Mouse (Mus musculus): Measurements from ENCODE around the gene Hmx1. TPM values are rescaled to one million over a fixed set of nuclear protein-coding genes. Genes with fewer than 3 reads are reported as not detected.

Hmx1 gene
- total RNA-seq, 2 experiments from 2014 or later, result not detected

GRCm38 (mm10) chr5:35397642-35398309, 8.9 kb downstream of the Hmx1 start:
- ATAC-seq (replicated peaks; ENCODE audit: poor library complexity, severe bottlenecking), result no peak

- ATAC-seq (replicated peaks; ENCODE audit: poor library complexity, severe bottlenecking), result no peak
Measured at GRCm38 (mm10) chr5:35398310-35398910, 9.5 kb downstream of the Hmx1 start.

- ATAC-seq (replicated peaks; ENCODE audit: poor library complexity, severe bottlenecking), result no peak
Measured at GRCm38 (mm10) chr5:35399061-35399460, 10.2 kb downstream of the Hmx1 start.

GRCm38 (mm10) chr5:35399704-35400320, 10.9 kb downstream of the Hmx1 start:
- ATAC-seq (replicated peaks; ENCODE audit: poor library complexity, severe bottlenecking), result no peak

- ATAC-seq (replicated peaks; ENCODE audit: poor library complexity, severe bottlenecking), result no peak
Measured at GRCm38 (mm10) chr5:35401240-35401639, 12.3 kb downstream of the Hmx1 start.

GRCm38 (mm10) chr5:35407411-35407930, 18.6 kb downstream of the Hmx1 start:
- no peak for ATAC-seq (replicated peaks; ENCODE audit: poor library complexity, severe bottlenecking)

- ATAC-seq (replicated peaks; ENCODE audit: poor library complexity, severe bottlenecking), result no peak
Measured at GRCm38 (mm10) chr5:35411028-35411427, 22.1 kb downstream of the Hmx1 start.

- no peak for ATAC-seq (replicated peaks; ENCODE audit: poor library complexity, severe bottlenecking)
Measured at GRCm38 (mm10) chr5:35412833-35413232, 23.9 kb downstream of the Hmx1 start.

- no peak for ATAC-seq (replicated peaks; ENCODE audit: poor library complexity, severe bottlenecking)
Measured at GRCm38 (mm10) chr5:35417707-35418106, 28.8 kb downstream of the Hmx1 start.

- no peak for ATAC-seq (replicated peaks; ENCODE audit: poor library complexity, severe bottlenecking)
Measured at GRCm38 (mm10) chr5:35421622-35422021, 32.7 kb downstream of the Hmx1 start.

- no peak for ATAC-seq (replicated peaks; ENCODE audit: poor library complexity, severe bottlenecking)
Measured at GRCm38 (mm10) chr5:35425218-35425617, 36.3 kb downstream of the Hmx1 start.

- ATAC-seq (replicated peaks; ENCODE audit: poor library complexity, severe bottlenecking), result no peak
Measured at GRCm38 (mm10) chr5:35427901-35428300, 39.0 kb downstream of the Hmx1 start.

GRCm38 (mm10) chr5:35428421-35428820, 39.5 kb downstream of the Hmx1 start:
- no peak for ATAC-seq (replicated peaks; ENCODE audit: poor library complexity, severe bottlenecking)

- ATAC-seq (replicated peaks; ENCODE audit: poor library complexity, severe bottlenecking), result no peak
Measured at GRCm38 (mm10) chr5:35432098-35432497, 43.2 kb downstream of the Hmx1 start.

- no peak for ATAC-seq (replicated peaks; ENCODE audit: poor library complexity, severe bottlenecking)
Measured at GRCm38 (mm10) chr5:35434038-35434437, 45.1 kb downstream of the Hmx1 start.

GRCm38 (mm10) chr5:35434703-35435102, 45.8 kb downstream of the Hmx1 start:
- ATAC-seq (replicated peaks; ENCODE audit: poor library complexity, severe bottlenecking), result no peak

GRCm38 (mm10) chr5:35438805-35439204, 49.9 kb downstream of the Hmx1 start:
- no peak for ATAC-seq (replicated peaks; ENCODE audit: poor library complexity, severe bottlenecking)

GRCm38 (mm10) chr5:35440459-35440858, 51.6 kb downstream of the Hmx1 start:
- no peak for ATAC-seq (replicated peaks; ENCODE audit: poor library complexity, severe bottlenecking)

- ATAC-seq (replicated peaks; ENCODE audit: poor library complexity, severe bottlenecking), result no peak
Measured at GRCm38 (mm10) chr5:35441411-35441810, 52.5 kb downstream of the Hmx1 start.

- no peak for ATAC-seq (replicated peaks; ENCODE audit: poor library complexity, severe bottlenecking)
Measured at GRCm38 (mm10) chr5:35444731-35445130, 55.8 kb downstream of the Hmx1 start.

GRCm38 (mm10) chr5:35447656-35448443, 58.9 kb downstream of the Hmx1 start:
- ATAC-seq (replicated peaks; ENCODE audit: poor library complexity, severe bottlenecking), result no peak

Measured in granulocyte monocyte progenitor cell, adult 5-6 weeks (primary cell).